Mouse (Mus musculus) heart, embryonic 12.5 days (tissue): Measurements from ENCODE around the gene Zbed6. TPM values are rescaled to one million over a fixed set of nuclear protein-coding genes. Genes with fewer than 3 reads are reported as not detected.
A peak's percentile ranks its signal among the peaks of the same experiment; 100 is the strongest.
"Not testable (repeated sequence)": the region's sequence is repeated elsewhere in the genome, so short reads cannot be mapped to it uniquely, and the experiment has no call there.

Experiments
- ATAC-seq: fragments of 200-750 bp; cut with Nextera tagmentation; 2 replicates; pipeline ENCODE4 v1.8.0; 2017; ENCODE audit warnings: moderate TSS enrichment, moderate library complexity; ENCODE audit not compliant: insufficient number of reproducible peaks, low FRiP score
- H3K27ac ChIP-seq: fragments of 300-500 bp; sonication (generic); 2 replicates; pipeline ENCODE4 v1.5.1; 2016; ENCODE audit warnings: mild to moderate bottlenecking, moderate library complexity; ENCODE audit not compliant: poor library complexity, severe bottlenecking
- H3K27me3 ChIP-seq: fragments of 300-500 bp; sonication (generic); replicated peaks from 2 replicates; pipeline ENCODE4 v1.6.1; 2016; ENCODE audit warnings: mild to moderate bottlenecking, moderate library complexity
- H3K36me3 ChIP-seq: fragments of 300-500 bp; sonication (generic); 2 replicates; pipeline ENCODE4 v1.6.1; 2016; ENCODE audit warnings: mild to moderate bottlenecking, moderate library complexity
- H3K4me1 ChIP-seq: fragments of 300-500 bp; sonication (generic); replicated peaks from 2 replicates; pipeline ENCODE4 v1.6.1; 2016; ENCODE audit warnings: mild to moderate bottlenecking
- H3K4me2 ChIP-seq: fragments of 300-500 bp; sonication (generic); 2 replicates; pipeline ENCODE4 v1.6.1; 2016; ENCODE audit warnings: mild to moderate bottlenecking, moderate library complexity
- H3K4me3 ChIP-seq: fragments of 300-500 bp; sonication (generic); 2 replicates; pipeline ENCODE4 v1.5.1; 2016; ENCODE audit warnings: mild to moderate bottlenecking
- H3K9ac ChIP-seq: fragments of 300-500 bp; sonication (generic); 2 replicates; pipeline ENCODE4 v1.6.1; 2016; ENCODE audit warnings: mild to moderate bottlenecking, moderate library complexity
- H3K9me3 ChIP-seq: fragments of 300-500 bp; sonication (generic); replicated peaks from 2 replicates; pipeline ENCODE4 v1.6.1; 2016; ENCODE audit warnings: mild to moderate bottlenecking, moderate library complexity
- WGBS: fragments of 180-500 bp; shearing (Covaris S2); methylation state at CpG from one replicate; pipeline ENCODE4 v1.1.7; 2016; 5-methylcytosine and 5-hydroxymethylcytosine counted together
- polyA plus RNA-seq: library from polyadenylated mRNA; unstranded; fragments of >200 nt; fragmentation: Nextera tagmentation; extraction: Ambion mirVana; gene quantifications from 2 replicates; pipeline ENCODE4 v1.2.1, GENCODE M21; 2016

The Zbed6 gene
- polyA plus RNA-seq, 1 experiment from 2014 or later, result not detected

DNA sequence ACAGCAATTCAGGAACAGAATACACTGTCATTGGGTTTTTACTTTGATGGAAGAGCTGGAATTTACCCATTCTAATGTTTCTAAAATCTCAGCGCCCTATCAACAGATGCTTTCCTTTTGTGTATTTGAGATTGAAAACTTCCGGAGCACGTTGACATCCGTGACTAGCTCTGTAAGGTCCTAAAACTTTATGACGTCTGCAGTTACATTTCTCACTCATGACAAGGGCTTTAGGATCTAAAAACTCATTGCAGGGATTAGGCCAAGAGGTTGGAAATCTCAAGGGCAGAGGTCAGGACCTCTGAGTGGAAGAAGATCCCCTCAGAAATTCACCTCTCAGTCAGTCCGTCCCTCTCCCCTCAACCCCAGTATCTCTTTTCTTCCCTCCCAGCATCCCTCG lies 27.6 kb upstream of the Zbed6 start:
- no peak for ATAC-seq
- Histone ChIP-seq H3K4me3 (no peak overlapping the region), H3K36me3 (no peaks in the 10 kb centered on the region), H3K27me3 (no peaks in the 10 kb centered on the region), H3K4me2 (no peak overlapping the region), H3K9ac (no peak overlapping the region), H3K4me1 (peaks cover 19% of the 10 kb centered on the region), H3K9me3 (no peaks in the 10 kb centered on the region), H3K27ac (no peak overlapping the region)
- WGBS, result 70% methylated on average over 7 of the region's 7 CpGs

- 78% methylated on average over 10 of the region's 10 CpGs for WGBS
- Histone ChIP-seq H3K9ac (no peak overlapping the region), H3K4me3 (no peak overlapping the region), H3K27me3 (no peaks in the 10 kb centered on the region), H3K9me3 (no peaks in the 10 kb centered on the region), H3K4me2 (no peak overlapping the region), H3K4me1 (peaks cover 9% of the 10 kb centered on the region; the same call in 1 of the 2 replicates), H3K27ac (no peak overlapping the region), H3K36me3 (no peaks in the 10 kb centered on the region)
- no peak for ATAC-seq
These were observed 25.2 kb upstream of the Zbed6 start for GRCm38 (mm10) chr1:133685749-133686519.

DNA sequence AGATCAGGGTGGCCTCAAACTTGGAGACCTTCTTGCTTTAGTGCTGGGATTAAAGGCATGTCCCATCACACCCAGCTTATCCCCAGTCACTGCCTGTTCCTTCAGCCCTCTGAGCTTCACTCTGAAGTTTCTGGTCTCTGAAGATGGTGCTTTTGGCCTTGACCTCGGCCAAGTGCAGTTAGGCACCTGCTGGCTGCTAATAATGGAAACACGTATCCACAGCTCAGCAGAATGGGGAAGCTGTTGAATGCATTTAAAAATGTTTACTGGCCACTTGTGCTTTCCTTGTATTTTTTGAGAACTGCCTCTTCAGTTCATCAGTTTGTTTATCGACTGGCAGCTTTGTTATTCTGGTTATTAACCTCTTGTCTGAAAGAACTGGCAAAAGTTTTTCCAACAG lies 11.1 kb upstream of the Zbed6 start:
- Histone ChIP-seq H3K36me3 (no peaks in the 10 kb centered on the region), H3K4me1 (no peaks in the 10 kb centered on the region), H3K9ac (no peak overlapping the region), H3K4me3 (no peak overlapping the region), H3K27ac (no peak overlapping the region), H3K4me2 (no peak overlapping the region), H3K9me3 (no peaks in the 10 kb centered on the region), H3K27me3 (no peaks in the 10 kb centered on the region)
- 60% methylated on average over 3 of the region's 3 CpGs for WGBS
- ATAC-seq, result no peak

- 85% methylated on average over 3 of the region's 3 CpGs for WGBS
- no peak for ATAC-seq
- no peaks in the 10 kb centered on the region for H3K36me3 ChIP-seq
- H3K4me1 ChIP-seq, result no peaks in the 10 kb centered on the region
- H3K9ac ChIP-seq, result no peak overlapping the region
- H3K27me3 ChIP-seq, result no peaks in the 10 kb centered on the region
- H3K4me3 ChIP-seq, result no peak overlapping the region
- H3K27ac ChIP-seq, result no peak overlapping the region
- H3K4me2 ChIP-seq, result no peak overlapping the region
- H3K9me3 ChIP-seq, result no peaks in the 10 kb centered on the region
These were observed 10.6 kb upstream of the Zbed6 start for GRCm38 (mm10) chr1:133671266-133671665.

GRCm38 (mm10) chr1:133670776-133671175 lies 10.1 kb upstream of the Zbed6 start:
- H3K27ac ChIP-seq, result no peak overlapping the region
- no peaks in the 10 kb centered on the region for H3K9me3 ChIP-seq
- H3K27me3 ChIP-seq, result no peaks in the 10 kb centered on the region
- no peaks in the 10 kb centered on the region for H3K36me3 ChIP-seq
- no peak overlapping the region for H3K9ac ChIP-seq
- no peaks in the 10 kb centered on the region for H3K4me1 ChIP-seq
- no peak for ATAC-seq
- 73% methylated on average over 6 of the region's 6 CpGs for WGBS
- no peak overlapping the region for H3K4me2 ChIP-seq
- H3K4me3 ChIP-seq, result no peak overlapping the region

- Histone ChIP-seq H3K27me3 (no peaks in the 10 kb centered on the region), H3K4me3 (no peak overlapping the region), H3K36me3 (no peaks in the 10 kb centered on the region), H3K9me3 (no peaks in the 10 kb centered on the region), H3K9ac (no peak overlapping the region), H3K4me1 (no peaks in the 10 kb centered on the region), H3K4me2 (no peak overlapping the region), H3K27ac (no peak overlapping the region)
- 71% methylated on average over 12 of the region's 12 CpGs for WGBS
- no peak for ATAC-seq
These were observed 9.5 kb upstream of the Zbed6 start for GRCm38 (mm10) chr1:133670190-133670589.

- H3K4me3 ChIP-seq, result no peak overlapping the region
- H3K9me3 ChIP-seq, result no peaks in the 10 kb centered on the region
- no peak overlapping the region for H3K27ac ChIP-seq
- no peaks in the 10 kb centered on the region for H3K36me3 ChIP-seq
- H3K9ac ChIP-seq, result no peak overlapping the region
- H3K4me1 ChIP-seq, result peaks cover 4% of the 10 kb centered on the region; the same call in 1 of the 2 replicates
- no peak overlapping the region for H3K4me2 ChIP-seq
- ATAC-seq, result no peak
- WGBS, result 86% methylated on average over 3 of the region's 3 CpGs
- no peaks in the 10 kb centered on the region for H3K27me3 ChIP-seq
These were observed 7.9 kb upstream of the Zbed6 start for GRCm38 (mm10) chr1:133668618-133669017.

DNA sequence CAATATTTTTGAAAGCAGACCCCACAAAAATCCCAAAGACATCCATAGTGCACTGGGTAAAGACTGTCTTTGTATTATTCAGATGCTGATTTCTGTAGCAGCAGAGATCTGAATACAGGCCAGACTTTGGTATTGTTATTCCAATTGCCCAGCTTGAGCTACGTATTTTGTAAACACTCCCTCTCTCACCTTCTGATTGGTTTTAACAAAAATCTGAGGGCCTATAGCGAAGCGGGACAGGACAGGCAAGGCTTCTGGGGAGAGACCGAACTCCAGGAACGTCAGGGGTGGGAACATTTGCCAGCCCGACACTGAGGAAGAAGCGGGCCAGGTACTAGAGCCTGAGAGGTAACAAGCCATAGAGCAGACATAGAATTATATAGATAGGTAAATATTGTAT lies 7.0 kb upstream of the Zbed6 start:
- Histone ChIP-seq H3K27ac (no peak overlapping the region), H3K36me3 (no peaks in the 10 kb centered on the region), H3K4me1 (peaks cover 12% of the 10 kb centered on the region; the same call in 1 of the 2 replicates), H3K9me3 (no peaks in the 10 kb centered on the region), H3K4me3 (no peak overlapping the region), H3K4me2 (no peak overlapping the region), H3K9ac (no peak overlapping the region), H3K27me3 (no peaks in the 10 kb centered on the region)
- WGBS, result 60% methylated on average over 7 of the region's 7 CpGs
- ATAC-seq, result no peak

- WGBS, result 73% methylated on average over 8 of the region's 8 CpGs
- not testable (repeated sequence) for H3K27me3 ChIP-seq, H3K4me2 ChIP-seq, H3K9me3 ChIP-seq, H3K27ac ChIP-seq, ATAC-seq, H3K4me3 ChIP-seq, H3K36me3 ChIP-seq, H3K9ac ChIP-seq
- H3K4me1 ChIP-seq, result peaks cover 12% of the 10 kb centered on the region; the same call in 1 of the 2 replicates
These were observed 5.0 kb upstream of the Zbed6 start for GRCm38 (mm10) chr1:133665713-133666112.

DNA sequence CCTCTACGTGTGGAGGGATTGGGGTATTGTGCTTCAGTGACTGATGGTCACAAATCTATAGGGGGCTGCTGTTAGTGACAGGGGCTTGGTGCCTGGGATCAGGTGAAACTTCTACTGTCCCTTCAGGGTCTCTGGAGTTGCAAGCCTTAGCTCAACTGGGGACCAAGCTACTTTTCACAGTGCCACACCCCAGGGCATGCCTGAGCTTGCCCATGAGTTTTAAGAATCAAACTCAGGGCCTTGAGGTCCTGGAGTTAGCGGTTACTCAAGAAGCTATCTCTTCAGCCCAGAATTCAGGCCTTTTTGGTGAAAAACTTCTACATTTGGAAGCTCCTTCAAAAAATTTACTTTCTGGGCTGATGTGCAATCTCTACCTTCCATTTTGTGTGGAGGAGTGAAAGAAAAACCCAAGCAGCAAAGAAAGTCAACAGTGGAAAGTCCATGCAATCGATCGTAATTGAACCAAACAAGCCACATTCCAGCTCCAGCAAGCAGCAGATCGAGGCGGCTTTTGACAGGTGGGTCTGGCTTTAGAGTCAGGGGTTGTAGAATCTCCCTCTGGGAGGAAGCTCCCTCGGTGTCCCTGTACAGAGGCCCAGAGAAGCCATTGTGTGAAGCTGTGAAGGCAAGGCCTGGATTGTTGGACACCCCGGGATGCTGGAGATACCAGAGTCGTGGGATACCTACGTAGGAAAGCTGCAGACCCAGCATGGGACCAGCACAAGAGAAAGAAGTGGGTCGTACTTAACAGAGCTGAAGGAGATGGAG lies 3.7 kb upstream of the Zbed6 start:
- H3K27me3 ChIP-seq, result no peaks in the 10 kb centered on the region
- H3K4me1 ChIP-seq, result peaks cover 18% of the 10 kb centered on the region
- no peak overlapping the region for H3K4me3 ChIP-seq
- 76% methylated on average over 11 of the region's 11 CpGs for WGBS
- no peaks in the 10 kb centered on the region for H3K9me3 ChIP-seq
- no peak overlapping the region for H3K4me2 ChIP-seq
- ATAC-seq, result no peak
- H3K9ac ChIP-seq, result no peak overlapping the region
- no peak overlapping the region; the same call in 1 of the 2 replicates for H3K27ac ChIP-seq
- peaks cover 5% of the 10 kb centered on the region; the same call in 1 of the 2 replicates for H3K36me3 ChIP-seq

GRCm38 (mm10) chr1:133663427-133663826 lies 2.7 kb upstream of the Zbed6 start:
- peaks cover 28% of the 10 kb centered on the region for H3K4me1 ChIP-seq
- no peaks in the 10 kb centered on the region for H3K27me3 ChIP-seq
- H3K4me2 ChIP-seq, result no peak overlapping the region
- H3K9me3 ChIP-seq, result no peaks in the 10 kb centered on the region
- H3K27ac ChIP-seq, result peak overlapping the region; percentile 68
- H3K36me3 ChIP-seq, result peaks cover 14% of the 10 kb centered on the region
- H3K9ac ChIP-seq, result no peak overlapping the region
- no peak for ATAC-seq
- H3K4me3 ChIP-seq, result no peak overlapping the region
- WGBS, result 44% methylated on average over 4 of the region's 4 CpGs
